Mouse (Mus musculus) heart, adult 2 months (tissue): ENCODE measurements at regions not wholly inside any gene's neighbourhood (a gene's known extent, or its start where the extent isn't known, plus 50 kb on each side); places are given as distances from the start of the nearest gene placed in this dataset.
A peak's percentile ranks its signal among the peaks of the same experiment; 100 is the strongest.

Source experiments
- CTCF ChIP-seq: fragments of 200-600 bp; IDR thresholded peaks from 2 replicates; pipeline ENCODE4 v1.8.1; 2022; ENCODE audit warnings: antibody characterized with exemption, mild to moderate bottlenecking, moderate library complexity
- POLR2A ChIP-seq: fragments of 200-500 bp; IDR thresholded peaks from 2 replicates; pipeline ENCODE4 v1.6.1; 2011; ENCODE audit warnings: mild to moderate bottlenecking, low read depth, low read length, control low read depth; ENCODE audit not compliant: insufficient read depth

GRCm38 (mm10) chr8:96230412-96230811, 342.1 kb upstream of the Got2 start:
- no peak for TF ChIP-seq POLR2A
- TF ChIP-seq CTCF, result peak; percentile 82
